ENCODE assay signal across 8 mouse cellular contexts in genomic region chr17:33928251-33928947, GRCm38 (mm10). TPM values are rescaled to one million over a fixed set of nuclear protein-coding genes. Genes with fewer than 3 reads are reported as not detected.
DNase-seq lines count a peak whose midpoint lies in the region; ATAC-seq and TF ChIP-seq lines count a peak whose summit lies in the region.

No protein-coding gene starts in this region.

- no peak for ATAC-seq in forebrain, postnatal 0 days
- ATAC-seq in liver, embryonic 16.5 days (ENCODE audit: low read depth): no peak

- no peaks in the 10 kb centered on the region for H3K27me3 ChIP-seq in heart, embryonic 10.5 days (ENCODE audit: insufficient read depth, poor library complexity, severe bottlenecking)
- H3K27me3 ChIP-seq in ES-Bruce4 (ENCODE audit: control insufficient read depth, insufficient read depth, low read length, poor library complexity, severe bottlenecking): no peaks in the 10 kb centered on the region
- no peaks in the 10 kb centered on the region for H3K27me3 ChIP-seq in forebrain, postnatal 0 days (ENCODE audit: insufficient read depth, low read length)
- H3K27me3 ChIP-seq in liver, embryonic 16.5 days (ENCODE audit: control insufficient read depth, insufficient read depth, low read depth, low read length): no peaks in the 10 kb centered on the region

- no peak for DNase-seq in heart, embryonic 10.5 days (ENCODE audit: low spot score)
- no peak for DNase-seq in heart, postnatal 10 days
- DNase-seq in forebrain, postnatal 0 days: no peak
- no peak for DNase-seq in frontal cortex, adult 2 months (ENCODE audit: extremely low spot score in 1 of 2, low spot score in 1 of 2)
- DNase-seq in frontal cortex, postnatal 36 days (ENCODE audit: low spot score in 2 of 2): no peak
- DNase-seq in gastrocnemius, adult 18-20 months (ENCODE audit: low spot score): no peak

- no peak for TF ChIP-seq POLR2A in ES-Bruce4 (IDR thresholded peaks at IDR 0.05; ENCODE audit: insufficient read depth, low read length)

- peak overlapping the region; percentile 91 for H3K9ac ChIP-seq in ES-Bruce4 (ENCODE audit: low read depth, poor library complexity, severe bottlenecking)
- H3K9ac ChIP-seq in forebrain, postnatal 0 days: peak overlapping the region; percentile 65
- peak overlapping the region; percentile 81 for H3K9ac ChIP-seq in liver, embryonic 16.5 days (ENCODE audit: low read depth, low read length)

- H3K4me3 ChIP-seq in heart, embryonic 10.5 days: peak overlapping the region; percentile 98
- H3K4me3 ChIP-seq in ES-Bruce4 (ENCODE audit: low read depth, low read length): peak overlapping the region; percentile 96
- peak overlapping the region; percentile 66 for H3K4me3 ChIP-seq in forebrain, postnatal 0 days (ENCODE audit: low read depth, low read length)
- peak overlapping the region; percentile 82 for H3K4me3 ChIP-seq in liver, embryonic 16.5 days (ENCODE audit: low read depth, low read length)

- H3K4me1 ChIP-seq in heart, embryonic 10.5 days: peaks cover 32% of the 10 kb centered on the region
- no peaks in the 10 kb centered on the region for H3K4me1 ChIP-seq in ES-Bruce4 (ENCODE audit: control insufficient read depth, insufficient read depth, low read length)
- H3K4me1 ChIP-seq in forebrain, postnatal 0 days (ENCODE audit: insufficient read depth): peaks cover 3% of the 10 kb centered on the region; the same call in 1 of the 2 replicates
- H3K4me1 ChIP-seq in liver, embryonic 16.5 days (ENCODE audit: control insufficient read depth, low read depth, low read length): peaks cover 37% of the 10 kb centered on the region

- 57% methylated on average over 21 of the region's 21 CpGs for WGBS in heart, embryonic 10.5 days
- 63% methylated on average over 21 of the region's 21 CpGs for WGBS in forebrain, postnatal 0 days
- 51% methylated on average over 21 of the region's 21 CpGs for WGBS in liver, embryonic 16.5 days (ENCODE audit: insufficient replicate concordance)

- peaks cover 27% of the 10 kb centered on the region for H3K36me3 ChIP-seq in heart, embryonic 10.5 days
- H3K36me3 ChIP-seq in ES-Bruce4 (ENCODE audit: control insufficient read depth, insufficient read depth, low read length, poor library complexity, severe bottlenecking): no peaks in the 10 kb centered on the region
- H3K36me3 ChIP-seq in forebrain, postnatal 0 days (ENCODE audit: insufficient read depth): peaks cover 11% of the 10 kb centered on the region; the same call in 1 of the 2 replicates
- H3K36me3 ChIP-seq in liver, embryonic 16.5 days (ENCODE audit: control insufficient read depth, insufficient read depth): no peaks in the 10 kb centered on the region; the same call in 1 of the 2 replicates

- TF ChIP-seq CTCF in ES-Bruce4 (IDR thresholded peaks at IDR 0.05; ENCODE audit: low read depth, low read length): no peak
- no peak for TF ChIP-seq CTCF in forebrain, postnatal 0 days (IDR thresholded peaks at IDR 0.05; ENCODE audit: low read depth)

- H3K9me3 ChIP-seq in heart, embryonic 10.5 days: no peaks in the 10 kb centered on the region
- H3K9me3 ChIP-seq in ES-Bruce4 (replicated peaks; ENCODE audit: control insufficient read depth, insufficient read depth, low read length, poor library complexity, severe bottlenecking): no peaks in the 10 kb centered on the region
- no peaks in the 10 kb centered on the region for H3K9me3 ChIP-seq in forebrain, postnatal 0 days (ENCODE audit: low read length)
- H3K9me3 ChIP-seq in liver, embryonic 16.5 days (replicated peaks; ENCODE audit: control insufficient read depth, low read length): no peaks in the 10 kb centered on the region

- no peak for TF ChIP-seq EP300 in ES-Bruce4 (IDR thresholded peaks at IDR 0.05; ENCODE audit: insufficient read depth, low read depth, low read length)

- intact Hi-C loops in heart, postnatal 10 days (cut with DNase I): no loop called here

- peak overlapping the region; percentile 95; the same call in 1 of the 2 replicates for H3K27ac ChIP-seq in heart, embryonic 10.5 days
- no peak overlapping the region for H3K27ac ChIP-seq in ES-Bruce4 (ENCODE audit: insufficient read depth, low read length)
- peak overlapping the region; percentile 64; the same call in 1 of the 2 replicates for H3K27ac ChIP-seq in forebrain, postnatal 0 days (ENCODE audit: low read depth, low read length)
- no peak overlapping the region; the same call in 1 of the 2 replicates for H3K27ac ChIP-seq in liver, embryonic 16.5 days (ENCODE audit: low read length)

- peak overlapping the region; percentile 87 for H3K4me2 ChIP-seq in forebrain, postnatal 0 days (ENCODE audit: low read depth)
- peak overlapping the region; percentile 98 for H3K4me2 ChIP-seq in liver, embryonic 16.5 days (ENCODE audit: low read depth, low read length)

RNA-seq across cellular contexts. Expression of gene Rgl2, which starts 0.9 kb away (rescaled TPM):
- 37.1 and 44.2 TPM in 2 replicates for polyA plus RNA-seq in heart, embryonic 10.5 days (2016; fragmentation: Nextera tagmentation; extraction: Ambion mirVana)
- total RNA-seq in heart, postnatal 10 days (2021): 10 to 100 TPM; 54.8 to 57.9 TPM
- polyA plus RNA-seq in ES-Bruce4 (2011; ENCODE audit: insufficient read depth, insufficient read length, low read depth, missing spikeins): 34.7 and 37.5 TPM in 2 replicates
- total RNA-seq in forebrain, postnatal 0 days (2014; rRNA removed): 75.7 and 76.3 TPM in 2 replicates
- polyA plus RNA-seq in forebrain, postnatal 0 days (2015; fragmentation: Nextera tagmentation; extraction: Ambion mirVana): 24.1 and 27.1 TPM in 2 replicates
- 7.8 and 9.0 TPM in 2 replicates for polyA plus RNA-seq in liver, embryonic 16.5 days (2015; fragmentation: Nextera tagmentation; extraction: Ambion mirVana)
- polyA plus RNA-seq in frontal cortex, adult 2 months (2012; rRNA removed): 154 and 161 TPM in 2 replicates
- total RNA-seq in gastrocnemius, adult 18-20 months (2021): 10 to 100 TPM; 26.4 to 31.9 TPM

RNA-seq across cellular contexts. Expression of gene Pfdn6, which starts 11.7 kb away (rescaled TPM):
- polyA plus RNA-seq in heart, embryonic 10.5 days (2016; fragmentation: Nextera tagmentation; extraction: Ambion mirVana): 161 and 198 TPM in 2 replicates
- total RNA-seq in heart, postnatal 10 days (2021): 10 to 100 TPM; 70.8 to 78.9 TPM
- 146 and 152 TPM in 2 replicates for polyA plus RNA-seq in ES-Bruce4 (2011; ENCODE audit: insufficient read depth, insufficient read length, low read depth, missing spikeins)
- 57.0 and 78.4 TPM in 2 replicates for total RNA-seq in forebrain, postnatal 0 days (2014; rRNA removed)
- 173 and 185 TPM in 2 replicates for polyA plus RNA-seq in forebrain, postnatal 0 days (2015; fragmentation: Nextera tagmentation; extraction: Ambion mirVana)
- polyA plus RNA-seq in liver, embryonic 16.5 days (2015; fragmentation: Nextera tagmentation; extraction: Ambion mirVana): 83.8 and 96.4 TPM in 2 replicates
- 101 and 130 TPM in 2 replicates for polyA plus RNA-seq in frontal cortex, adult 2 months (2012; rRNA removed)
- total RNA-seq in gastrocnemius, adult 18-20 months (2021): 10 to 100 TPM; 64.8 to 68.8 TPM

RNA-seq across cellular contexts. Expression of gene Wdr46, which starts 12.1 kb away (rescaled TPM):
- 35.8 and 48.1 TPM in 2 replicates for polyA plus RNA-seq in heart, embryonic 10.5 days (2016; fragmentation: Nextera tagmentation; extraction: Ambion mirVana)
- total RNA-seq in heart, postnatal 10 days (2021): 10 to 100 TPM; 12.4 to 12.6 TPM
- 25.3 and 30.2 TPM in 2 replicates for polyA plus RNA-seq in ES-Bruce4 (2011; ENCODE audit: insufficient read depth, insufficient read length, low read depth, missing spikeins)
- total RNA-seq in forebrain, postnatal 0 days (2014; rRNA removed): 18.9 and 21.9 TPM in 2 replicates
- 15.9 and 23.2 TPM in 2 replicates for polyA plus RNA-seq in forebrain, postnatal 0 days (2015; fragmentation: Nextera tagmentation; extraction: Ambion mirVana)
- 12.2 and 13.4 TPM in 2 replicates for polyA plus RNA-seq in liver, embryonic 16.5 days (2015; fragmentation: Nextera tagmentation; extraction: Ambion mirVana)
- polyA plus RNA-seq in frontal cortex, adult 2 months (2012; rRNA removed): 13.3 and 13.7 TPM in 2 replicates
- total RNA-seq in gastrocnemius, adult 18-20 months (2021): 1 to 10 TPM; 8.7 to 8.8 TPM

RNA-seq across cellular contexts. Expression of gene Zbtb22, which starts 12.7 kb away (rescaled TPM):
- 16.0 and 17.3 TPM in 2 replicates for polyA plus RNA-seq in heart, embryonic 10.5 days (2016; fragmentation: Nextera tagmentation; extraction: Ambion mirVana)
- total RNA-seq in heart, postnatal 10 days (2021): 10 to 100 TPM; 29.4 to 33.0 TPM
- polyA plus RNA-seq in ES-Bruce4 (2011; ENCODE audit: insufficient read depth, insufficient read length, low read depth, missing spikeins): 14.8 and 20.7 TPM in 2 replicates
- total RNA-seq in forebrain, postnatal 0 days (2014; rRNA removed): 34.4 and 44.0 TPM in 2 replicates
- polyA plus RNA-seq in forebrain, postnatal 0 days (2015; fragmentation: Nextera tagmentation; extraction: Ambion mirVana): 20.4 and 22.3 TPM in 2 replicates
- polyA plus RNA-seq in liver, embryonic 16.5 days (2015; fragmentation: Nextera tagmentation; extraction: Ambion mirVana): 7.8 and 9.1 TPM in 2 replicates
- 29.9 and 33.4 TPM in 2 replicates for polyA plus RNA-seq in frontal cortex, adult 2 months (2012; rRNA removed)
- 10 to 100 TPM; 14.2 to 16.4 TPM for total RNA-seq in gastrocnemius, adult 18-20 months (2021)

RNA-seq across cellular contexts. Expression of gene Tapbp, which starts 12.7 kb away (rescaled TPM):
- 13.9 and 20.5 TPM in 2 replicates for polyA plus RNA-seq in heart, embryonic 10.5 days (2016; fragmentation: Nextera tagmentation; extraction: Ambion mirVana)
- total RNA-seq in heart, postnatal 10 days (2021): 10 to 100 TPM; 85.4 to 98.6 TPM
- 81.0 and 97.3 TPM in 2 replicates for polyA plus RNA-seq in ES-Bruce4 (2011; ENCODE audit: insufficient read depth, insufficient read length, low read depth, missing spikeins)
- total RNA-seq in forebrain, postnatal 0 days (2014; rRNA removed): 27.2 and 36.0 TPM in 2 replicates
- polyA plus RNA-seq in forebrain, postnatal 0 days (2015; fragmentation: Nextera tagmentation; extraction: Ambion mirVana): 25.0 and 26.2 TPM in 2 replicates
- polyA plus RNA-seq in liver, embryonic 16.5 days (2015; fragmentation: Nextera tagmentation; extraction: Ambion mirVana): 31.0 and 34.6 TPM in 2 replicates
- 25.4 and 28.5 TPM in 2 replicates for polyA plus RNA-seq in frontal cortex, adult 2 months (2012; rRNA removed)
- total RNA-seq in gastrocnemius, adult 18-20 months (2021): 10 to 100 TPM; 30.2 to 31.7 TPM

Comparison
In these comparisons a context has a peak if more than half of its experiments do, and no peak if none do; other contexts are left out.
1. H3K27ac ChIP-seq: peak in heart, embryonic 10.5 days (single experiment) and forebrain, postnatal 0 days (single experiment); none in ES-Bruce4 (single experiment) and liver, embryonic 16.5 days (single experiment).
2. Peak in every context shown above with its lines, with median percentiles within 50 percentile points of each other: H3K4me3 ChIP-seq and H3K9ac ChIP-seq.